Mouse (Mus musculus) lung, postnatal 10 days (tissue): ENCODE measurements around the gene Pgr.

Experiments
- DNase-seq: peaks from one replicate; pipeline ENCODE4 v3.0.0; 2021

Pgr gene

GRCm38 (mm10) chr9:8899616-8900202, at the start of gene Pgr:
TSS of gene Pgr (plus strand) at chr9:8899833.
- DNase-seq: peak; percentile 5

- no peak for DNase-seq
These were observed 42.2 kb upstream of the Pgr start for GRCm38 (mm10) chr9:8857455-8857854.

GRCm38 (mm10) chr9:8868511-8868910, 31.1 kb upstream of the Pgr start:
- DNase-seq: no peak

GRCm38 (mm10) chr9:8895205-8895604, 4.4 kb upstream of the Pgr start:
- DNase-seq: no peak

- DNase-seq: peak; percentile 55
These were observed 775 bp downstream of the Pgr start for GRCm38 (mm10) chr9:8900203-8901012.

GRCm38 (mm10) chr9:8901013-8901646, 1.5 kb downstream of the Pgr start:
- peak; percentile 9 for DNase-seq

GRCm38 (mm10) chr9:8901647-8902131, 2.1 kb downstream of the Pgr start:
- peak; percentile 24 for DNase-seq

- DNase-seq: no peak
These were observed 2.6 kb downstream of the Pgr start for GRCm38 (mm10) chr9:8902277-8902676.

GRCm38 (mm10) chr9:8927561-8927960, 27.9 kb downstream of the Pgr start:
- DNase-seq: no peak

- DNase-seq: no peak
These were observed 38.1 kb downstream of the Pgr start for GRCm38 (mm10) chr9:8937753-8938152.

GRCm38 (mm10) chr9:8953306-8953705, 53.7 kb downstream of the Pgr start:
- DNase-seq: no peak

- peak; percentile 53 for DNase-seq
These were observed 65.0 kb downstream of the Pgr start for GRCm38 (mm10) chr9:8964512-8965133.

GRCm38 (mm10) chr9:8970240-8970639, 70.6 kb downstream of the Pgr start:
- DNase-seq: peak; percentile 70

GRCm38 (mm10) chr9:8971491-8971890, 71.9 kb downstream of the Pgr start, which contains the start of gene Gm16485:
TSS of gene Gm16485 (plus strand) at chr9:8971791.
- DNase-seq: no peak

- no peak for DNase-seq
These were observed 78.1 kb downstream of the Pgr start for GRCm38 (mm10) chr9:8977775-8978174.

- DNase-seq: no peak
These were observed 82.7 kb downstream of the Pgr start for GRCm38 (mm10) chr9:8982315-8982714.

- no peak for DNase-seq
These were observed 96.9 kb downstream of the Pgr start for GRCm38 (mm10) chr9:8996494-8996893.

- DNase-seq: no peak
These were observed 101.5 kb downstream of the Pgr start for GRCm38 (mm10) chr9:9001170-9001569.

GRCm38 (mm10) chr9:9015108-9015507, 115.5 kb downstream of the Pgr start:
- no peak for DNase-seq
